Mouse (Mus musculus) liver, embryonic 13.5 days (tissue): ENCODE data around the gene Sirt3. TPM values are rescaled to one million over a fixed set of nuclear protein-coding genes. Genes with fewer than 3 reads are reported as not detected.
A peak's percentile ranks its signal among the peaks of the same experiment; 100 is the strongest.

Source experiments
- ATAC-seq: fragments of 200-750 bp; cut with Nextera tagmentation; 2 replicates; pipeline ENCODE4 v1.8.0; 2017; ENCODE audit warnings: low read depth, mild to moderate bottlenecking, moderate number of reproducible peaks, moderate library complexity
- DNase-seq: peaks from one replicate; pipeline ENCODE4 v3.0.0; 2022
- H3K27ac ChIP-seq: fragments of 300-500 bp; sonication (generic); 2 replicates; pipeline ENCODE4 v1.5.1; 2015; ENCODE audit warnings: moderate library complexity, mild to moderate bottlenecking, inconsistent platforms
- H3K27me3 ChIP-seq: fragments of 300-500 bp; sonication (generic); 2 replicates; pipeline ENCODE4 v1.6.1; 2015; ENCODE audit warnings: mild to moderate bottlenecking, inconsistent platforms
- H3K36me3 ChIP-seq: fragments of 300-500 bp; sonication (generic); 2 replicates; pipeline ENCODE4 v1.6.1; 2015; ENCODE audit warnings: mild to moderate bottlenecking, inconsistent platforms
- H3K4me1 ChIP-seq: fragments of 300-500 bp; sonication (generic); replicated peaks from 2 replicates; pipeline ENCODE4 v1.6.1; 2015; ENCODE audit warnings: inconsistent platforms
- H3K4me2 ChIP-seq: fragments of 300-500 bp; sonication (generic); 2 replicates; pipeline ENCODE4 v1.6.1; 2015; ENCODE audit warnings: inconsistent platforms, mild to moderate bottlenecking, moderate library complexity
- H3K4me3 ChIP-seq: fragments of 300-500 bp; sonication (generic); replicated peaks from 2 replicates; pipeline ENCODE4 v1.5.1; 2015; ENCODE audit warnings: mild to moderate bottlenecking, inconsistent platforms
- H3K9ac ChIP-seq: fragments of 300-500 bp; sonication (generic); 2 replicates; pipeline ENCODE4 v1.6.1; 2015; ENCODE audit warnings: mild to moderate bottlenecking, inconsistent platforms
- H3K9me3 ChIP-seq: fragments of 300-500 bp; sonication (generic); replicated peaks from 2 replicates; pipeline ENCODE4 v1.6.1; 2016; ENCODE audit warnings: inconsistent platforms
- WGBS: fragments of 180-500 bp; shearing (Covaris S2); methylation state at CpG from one replicate; pipeline ENCODE4 v1.1.7; 2015; ENCODE audit not compliant: insufficient replicate concordance; 5-methylcytosine and 5-hydroxymethylcytosine counted together
- polyA plus RNA-seq: library from polyadenylated mRNA; unstranded; fragments of >200 nt; fragmentation: Nextera tagmentation; extraction: Ambion mirVana; gene quantifications from 2 replicates; pipeline ENCODE4 v1.2.1, GENCODE M21; 2015

Gene Sirt3
- polyA plus RNA-seq, 1 experiment from 2014 or later, result 16.8 TPM

GRCm38 (mm10) chr7:140834968-140835757, 46.9 kb downstream of the Sirt3 start, which contains the start of gene Urah:
Gene Urah, plus strand, starts transcription at chr7:140835018.
- Histone ChIP-seq H3K9me3 (no peaks in the 10 kb centered on the region), H3K4me2 (peak within 1 kb of the TSS; percentile 38), H3K4me1 (peaks cover 14% of the 10 kb centered on the region), H3K27me3 (peaks cover 33% of the 10 kb centered on the region), H3K9ac (no peak within 1 kb of the TSS), H3K27ac (no peak within 1 kb of the TSS), H3K4me3 (peak within 1 kb of the TSS; percentile 7), H3K36me3 (no peaks in the 10 kb centered on the region)
- DNase-seq (no peak), ATAC-seq (peak; percentile 49)
- 46% methylated on average over 20 of the region's 20 CpGs for WGBS

DNA sequence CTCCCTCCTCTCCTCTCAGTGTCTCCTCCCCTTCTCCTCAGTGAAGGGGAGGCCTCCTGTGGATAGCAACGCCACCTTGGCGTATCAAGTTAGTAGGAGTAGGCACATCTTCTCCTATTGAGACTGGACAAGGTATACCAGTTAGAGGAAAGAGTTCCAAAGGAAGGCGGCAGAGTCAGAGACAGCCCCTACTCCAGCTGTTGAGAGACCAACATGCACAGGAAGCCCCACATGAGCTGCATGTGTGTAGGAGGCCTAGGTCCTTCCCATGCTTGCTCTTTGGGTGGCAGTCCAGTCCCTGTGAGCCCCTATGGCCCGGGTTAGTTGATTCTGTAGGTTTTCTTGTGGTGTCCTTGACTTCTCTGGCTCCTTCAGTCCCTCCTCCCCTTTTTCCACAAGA, 48.8 kb downstream of the Sirt3 start:
- Histone ChIP-seq H3K9me3 (no peaks in the 10 kb centered on the region), H3K27ac (no peak overlapping the region), H3K4me2 (no peak overlapping the region), H3K27me3 (peaks cover 19% of the 10 kb centered on the region; the same call in 1 of the 2 replicates), H3K4me3 (no peak overlapping the region), H3K4me1 (peaks cover 17% of the 10 kb centered on the region), H3K9ac (no peak overlapping the region), H3K36me3 (no peaks in the 10 kb centered on the region)
- no peak for ATAC-seq
- WGBS, result 63% methylated on average over 4 of the region's 4 CpGs
- no peak for DNase-seq

GRCm38 (mm10) chr7:140831447-140831846, 50.7 kb downstream of the Sirt3 start:
- Histone ChIP-seq H3K27ac (no peak overlapping the region), H3K27me3 (0 out of 2 replicates have a peak, but pooled peaks cover 13% of the 10 kb centered on the region), H3K36me3 (no peaks in the 10 kb centered on the region), H3K9me3 (no peaks in the 10 kb centered on the region), H3K4me1 (peaks cover 21% of the 10 kb centered on the region), H3K9ac (no peak overlapping the region), H3K4me3 (no peak overlapping the region), H3K4me2 (no peak overlapping the region)
- WGBS, result 45% methylated on average over 6 of the region's 6 CpGs
- no peak for DNase-seq
- no peak for ATAC-seq

DNA sequence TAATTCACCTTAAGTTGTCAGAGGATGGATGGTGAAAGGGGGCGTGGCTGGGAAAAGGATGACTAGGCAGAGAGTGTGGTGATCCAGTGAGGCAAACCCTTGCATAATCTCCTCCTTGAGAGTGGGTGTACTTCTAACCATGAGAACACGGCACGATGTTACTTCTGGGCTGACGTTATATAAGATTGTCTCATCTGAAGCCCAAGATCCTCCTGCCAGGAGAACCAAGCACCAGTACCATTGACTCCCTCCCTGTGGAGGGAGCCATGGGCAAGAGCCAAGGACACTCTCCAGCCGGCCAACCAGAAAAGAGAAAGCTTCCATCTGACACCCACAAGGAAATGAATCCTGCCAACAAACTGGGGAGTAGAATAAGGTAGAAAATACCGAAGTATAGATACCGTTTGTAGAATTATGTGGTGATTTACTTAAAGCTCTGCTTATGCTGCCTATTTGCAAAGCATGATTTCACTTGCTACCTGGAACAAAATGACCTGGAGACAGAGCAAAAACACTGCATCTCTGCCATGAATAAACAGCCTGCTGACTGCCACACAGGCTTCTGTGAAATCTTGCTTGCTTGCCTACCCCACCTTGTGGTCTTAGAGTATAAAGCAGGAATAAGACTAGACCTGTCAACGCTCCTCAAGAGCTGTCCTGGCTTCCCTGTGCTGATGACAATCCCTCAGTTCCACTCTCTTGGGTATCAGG, 53.8 kb downstream of the Sirt3 start:
- no peaks in the 10 kb centered on the region for H3K9me3 ChIP-seq
- no peaks in the 10 kb centered on the region for H3K36me3 ChIP-seq
- no peak for ATAC-seq
- no peak for DNase-seq
- no peak overlapping the region for H3K4me3 ChIP-seq
- H3K27ac ChIP-seq, result no peak overlapping the region
- no peak overlapping the region for H3K9ac ChIP-seq
- H3K27me3 ChIP-seq, result peaks cover 14% of the 10 kb centered on the region; the same call in 1 of the 2 replicates
- no peak overlapping the region for H3K4me2 ChIP-seq
- 0 out of 2 replicates have a peak, but pooled peaks cover 7% of the 10 kb centered on the region for H3K4me1 ChIP-seq
- 24% methylated on average over 8 of the region's 8 CpGs for WGBS

DNA sequence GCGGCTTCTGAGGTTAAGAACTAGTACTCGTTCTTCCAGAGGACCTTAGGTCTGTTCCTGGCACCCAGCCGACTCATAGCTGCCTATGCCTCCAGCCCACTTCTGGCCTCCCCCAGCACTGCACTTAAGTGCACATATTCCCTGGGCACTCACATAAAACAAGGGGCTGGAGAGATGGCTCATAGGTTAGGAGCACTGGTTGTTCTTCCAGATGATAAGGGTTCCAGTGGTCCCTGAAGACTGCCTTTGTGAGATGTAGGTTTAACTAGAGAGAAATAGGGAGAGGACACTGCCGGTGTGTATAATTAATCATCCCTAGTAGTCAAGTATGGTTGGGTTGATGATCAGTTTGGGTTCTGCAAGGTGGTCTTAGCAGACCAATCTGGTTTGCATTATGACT, 59.4 kb downstream of the Sirt3 start:
- no peaks in the 10 kb centered on the region for H3K9me3 ChIP-seq
- DNase-seq, result no peak

GRCm38 (mm10) chr7:140821653-140822329, 60.3 kb downstream of the Sirt3 start, which contains the start of gene Zfp941:
Gene Zfp941, minus strand, starts transcription at chr7:140822178.
- Histone ChIP-seq H3K27me3 (peaks cover 9% of the 10 kb centered on the region; the same call in 1 of the 2 replicates), H3K4me2 (peak within 1 kb of the TSS; percentile 71), H3K27ac (no peak within 1 kb of the TSS), H3K36me3 (no peaks in the 10 kb centered on the region), H3K9me3 (no peaks in the 10 kb centered on the region), H3K4me3 (peak within 1 kb of the TSS; percentile 52), H3K4me1 (peaks cover 10% of the 10 kb centered on the region), H3K9ac (peak within 1 kb of the TSS; percentile 57)
- 3% methylated on average over 21 of the region's 21 CpGs for WGBS
- ATAC-seq (peak; percentile 74), DNase-seq (peak; percentile 10)

More for the DNA sequence above, 59.4 kb downstream of the Sirt3 start:
- H3K4me1 ChIP-seq, result peaks cover 10% of the 10 kb centered on the region
- 59% methylated on average over 4 of the region's 4 CpGs for WGBS
- no peak overlapping the region for H3K27ac ChIP-seq
- no peaks in the 10 kb centered on the region for H3K36me3 ChIP-seq
- no peak overlapping the region for H3K4me2 ChIP-seq
- no peak overlapping the region for H3K4me3 ChIP-seq
- no peak overlapping the region for H3K9ac ChIP-seq
- ATAC-seq, result no peak
- H3K27me3 ChIP-seq, result peaks cover 9% of the 10 kb centered on the region; the same call in 1 of the 2 replicates

GRCm38 (mm10) chr7:140821305-140821652, 60.8 kb downstream of the Sirt3 start:
- H3K27ac ChIP-seq, result no peak overlapping the region
- H3K4me3 ChIP-seq, result peak overlapping the region; percentile 52
- no peak overlapping the region for H3K9ac ChIP-seq
- peaks cover 10% of the 10 kb centered on the region for H3K4me1 ChIP-seq
- DNase-seq (no peak), ATAC-seq (no peak)
- peaks cover 9% of the 10 kb centered on the region; the same call in 1 of the 2 replicates for H3K27me3 ChIP-seq
- peak overlapping the region; percentile 71 for H3K4me2 ChIP-seq
- no peaks in the 10 kb centered on the region for H3K9me3 ChIP-seq
- H3K36me3 ChIP-seq, result no peaks in the 10 kb centered on the region
- 57% methylated on average over 5 of the region's 5 CpGs for WGBS

DNA sequence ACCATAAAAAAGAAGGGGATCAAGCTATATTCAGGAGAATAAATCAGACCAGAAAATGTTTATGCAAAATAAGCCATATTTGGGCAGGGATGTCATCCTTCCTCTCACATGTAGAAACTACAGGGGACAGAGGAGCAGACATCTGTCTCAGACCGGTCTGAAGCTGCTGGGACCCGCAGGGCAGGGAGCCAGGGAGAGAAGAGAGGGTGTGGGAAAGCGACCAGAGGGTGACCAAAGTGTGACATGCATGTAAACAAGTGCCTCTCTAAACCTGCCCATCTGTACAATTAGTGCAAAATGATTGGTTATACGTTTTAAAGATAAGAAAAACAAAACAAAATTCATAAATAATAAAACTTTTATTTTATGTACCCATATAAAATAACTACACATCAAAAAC, 61.9 kb downstream of the Sirt3 start:
- 58% methylated on average over 4 of the region's 4 CpGs for WGBS
- DNase-seq (no peak), ATAC-seq (no peak)
- Histone ChIP-seq H3K9me3 (no peaks in the 10 kb centered on the region), H3K9ac (no peak overlapping the region), H3K4me1 (peaks cover 10% of the 10 kb centered on the region), H3K36me3 (no peaks in the 10 kb centered on the region), H3K4me3 (no peak overlapping the region), H3K27ac (no peak overlapping the region), H3K27me3 (0 out of 2 replicates have a peak, but pooled peaks cover 2% of the 10 kb centered on the region), H3K4me2 (no peak overlapping the region)

Other genes with a start within 250 kb of the Sirt3 start
- not detected in 2 replicates for gene Olfr53, start 235.9 kb downstream of the Sirt3 start, polyA plus RNA-seq
- not detected in 2 replicates for gene Olfr539, start 222.4 kb downstream of the Sirt3 start, polyA plus RNA-seq
- not detected in 2 replicates for gene Olfr45, start 200.4 kb downstream of the Sirt3 start, polyA plus RNA-seq
- gene Olfr541, start 185.0 kb downstream of the Sirt3 start, polyA plus RNA-seq, result not detected in 2 replicates
- gene Cyp2e1, start 118.6 kb downstream of the Sirt3 start, polyA plus RNA-seq, result 0.10 TPM in 1 of 2 replicates, not detected in the other
- 0.17 and 0.20 TPM in 2 replicates for gene Syce1, start 94.5 kb downstream of the Sirt3 start, polyA plus RNA-seq
- 0.24 and 0.38 TPM in 2 replicates for gene Zfp941, start 60.1 kb downstream of the Sirt3 start, polyA plus RNA-seq
- gene Urah, start 47.3 kb downstream of the Sirt3 start, polyA plus RNA-seq, result 9.7 and 10.9 TPM in 2 replicates
- gene Scgb1c1, start 36.8 kb downstream of the Sirt3 start, polyA plus RNA-seq, result not detected in 2 replicates
- not detected in 2 replicates for gene Odf3, start 34.5 kb downstream of the Sirt3 start, polyA plus RNA-seq
- not detected in 2 replicates for gene Gm45785, start 26.0 kb downstream of the Sirt3 start, polyA plus RNA-seq
- 25.0 and 25.1 TPM in 2 replicates for gene Ric8a, start 25.4 kb downstream of the Sirt3 start, polyA plus RNA-seq
- 17.1 and 20.1 TPM in 2 replicates for gene Bet1l, start 24.7 kb downstream of the Sirt3 start, polyA plus RNA-seq
- gene Psmd13, start 341 bp downstream of the Sirt3 start, polyA plus RNA-seq, result 187 and 202 TPM in 2 replicates
- gene Cox8b, start 18.1 kb upstream of the Sirt3 start, polyA plus RNA-seq, result 0.33 and 1.3 TPM in 2 replicates
- 1.6 and 2.4 TPM in 2 replicates for gene Nlrp6, start 38.6 kb upstream of the Sirt3 start, polyA plus RNA-seq
- 5.0 and 5.9 TPM in 2 replicates for gene Pgghg, start 59.1 kb upstream of the Sirt3 start, polyA plus RNA-seq
- 0.35 and 0.61 TPM in 2 replicates for gene Ifitm5, start 68.0 kb upstream of the Sirt3 start, polyA plus RNA-seq
- gene Gm45717, start 73.6 kb upstream of the Sirt3 start, polyA plus RNA-seq, result not detected in 2 replicates
- 309 and 331 TPM in 2 replicates for gene Ifitm2, start 73.7 kb upstream of the Sirt3 start, polyA plus RNA-seq
- gene Ifitm1, start 84.9 kb upstream of the Sirt3 start, polyA plus RNA-seq, result 22.3 and 24.0 TPM in 2 replicates
- gene Ifitm3, start 128.5 kb upstream of the Sirt3 start, polyA plus RNA-seq, result 53.9 and 61.7 TPM in 2 replicates
- 2.7 and 2.9 TPM in 2 replicates for gene Ifitm6, start 135.6 kb upstream of the Sirt3 start, polyA plus RNA-seq
- gene Gm17387, start 146.8 kb upstream of the Sirt3 start, polyA plus RNA-seq, result not detected in 2 replicates
- 0.75 and 0.81 TPM in 2 replicates for gene B4galnt4, start 178.8 kb upstream of the Sirt3 start, polyA plus RNA-seq
- gene Pkp3, start 195.9 kb upstream of the Sirt3 start, polyA plus RNA-seq, result 0.70 and 0.71 TPM in 2 replicates
- gene Sigirr, start 218.3 kb upstream of the Sirt3 start, polyA plus RNA-seq, result 16.5 and 16.9 TPM in 2 replicates
- gene Ano9, start 235.5 kb upstream of the Sirt3 start, polyA plus RNA-seq, result 0.12 and 0.20 TPM in 2 replicates
- 138 and 147 TPM in 2 replicates for gene Ptdss2, start 240.1 kb upstream of the Sirt3 start, polyA plus RNA-seq